Mouse (Mus musculus): ENCODE measurements at regions not wholly inside any gene's neighbourhood (a gene's known extent, or its start where the extent isn't known, plus 50 kb on each side); places are given as distances from the start of the nearest gene placed in this dataset.

DNA sequence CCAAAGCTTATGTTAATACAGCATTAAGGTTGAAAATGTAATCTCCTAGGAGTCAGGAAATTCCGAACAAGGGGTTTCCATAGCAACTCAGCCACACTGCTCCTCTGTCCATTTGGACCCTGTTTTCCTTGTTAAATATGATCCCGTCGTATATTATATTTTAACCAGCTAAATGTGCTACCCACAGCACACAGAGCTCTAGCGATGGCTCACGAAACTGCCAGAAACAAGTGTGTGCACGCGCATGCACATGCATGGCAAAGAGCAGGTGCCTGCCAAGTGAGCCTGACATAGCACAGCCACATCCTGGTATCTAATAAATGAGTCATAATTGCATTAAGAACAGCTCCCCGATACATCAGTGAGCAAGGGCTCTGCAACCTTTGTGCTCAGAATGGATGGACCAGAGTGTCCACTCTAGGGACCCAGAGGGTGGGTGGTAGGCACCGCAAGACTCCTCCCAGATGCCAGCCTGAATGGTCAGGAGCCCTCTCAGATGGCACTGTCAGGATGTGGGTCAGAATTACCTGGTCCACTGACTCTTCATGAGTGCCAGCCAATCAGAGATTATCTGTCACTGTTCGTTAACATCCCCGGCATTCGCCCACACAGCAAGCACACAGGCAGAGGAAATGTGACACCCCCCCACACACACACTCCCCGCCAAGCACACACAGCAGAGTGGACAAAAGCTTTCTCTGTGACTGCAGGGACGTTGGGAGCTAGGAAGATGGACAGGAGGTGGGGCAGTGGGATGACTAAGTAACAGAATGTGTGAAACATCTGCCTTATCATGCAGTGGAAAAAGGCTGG is 272.8 kb upstream of the Zmiz1 start:
- H3K4me2 ChIP-seq = peak overlapping the region; percentile 18
- H3K4me3 ChIP-seq (replicated peaks) = no peak overlapping the region
- no peaks in the 10 kb centered on the region for H3K36me3 ChIP-seq
- no peaks in the 10 kb centered on the region for H3K27me3 ChIP-seq
- 35% methylated on average over 14 of the region's 14 CpGs for WGBS
- peaks cover 33% of the 10 kb centered on the region for H3K4me1 ChIP-seq
- ATAC-seq (replicated peaks; ENCODE audit: low FRiP score) = peak; percentile 77
- H3K9me3 ChIP-seq (replicated peaks) = no peaks in the 10 kb centered on the region
- peak overlapping the region; percentile 82 for H3K27ac ChIP-seq
- no peak overlapping the region for H3K9ac ChIP-seq

DNA sequence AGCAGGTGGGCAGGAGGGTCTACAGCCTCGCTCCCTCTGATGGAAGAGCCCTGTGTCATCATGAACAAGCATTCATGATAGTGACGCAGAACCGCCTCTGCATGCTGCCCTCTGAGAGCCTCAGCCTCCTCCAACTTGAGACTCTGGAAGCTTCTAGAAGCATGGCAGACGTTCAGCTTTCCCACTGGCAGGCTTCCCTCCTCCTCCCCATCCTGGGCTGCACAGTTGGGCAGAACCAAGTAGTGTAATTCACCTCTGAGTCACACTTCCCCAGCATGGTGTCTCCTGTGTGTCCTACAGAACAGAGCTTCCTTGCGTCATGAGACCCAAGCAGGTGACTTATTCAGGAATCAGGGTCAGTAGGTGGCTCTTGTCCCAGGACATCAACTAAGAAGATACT is 271.3 kb upstream of the Zmiz1 start:
- no peak overlapping the region for H3K27ac ChIP-seq
- H3K36me3 ChIP-seq = no peaks in the 10 kb centered on the region
- H3K4me2 ChIP-seq = no peak overlapping the region
- H3K4me3 ChIP-seq (replicated peaks) = no peak overlapping the region
- H3K4me1 ChIP-seq = peaks cover 28% of the 10 kb centered on the region
- no peak overlapping the region for H3K9ac ChIP-seq
- no peak for ATAC-seq (replicated peaks; ENCODE audit: low FRiP score)
- H3K27me3 ChIP-seq = no peaks in the 10 kb centered on the region
- no peaks in the 10 kb centered on the region for H3K9me3 ChIP-seq (replicated peaks)
- 90% methylated on average over 5 of the region's 5 CpGs for WGBS

DNA sequence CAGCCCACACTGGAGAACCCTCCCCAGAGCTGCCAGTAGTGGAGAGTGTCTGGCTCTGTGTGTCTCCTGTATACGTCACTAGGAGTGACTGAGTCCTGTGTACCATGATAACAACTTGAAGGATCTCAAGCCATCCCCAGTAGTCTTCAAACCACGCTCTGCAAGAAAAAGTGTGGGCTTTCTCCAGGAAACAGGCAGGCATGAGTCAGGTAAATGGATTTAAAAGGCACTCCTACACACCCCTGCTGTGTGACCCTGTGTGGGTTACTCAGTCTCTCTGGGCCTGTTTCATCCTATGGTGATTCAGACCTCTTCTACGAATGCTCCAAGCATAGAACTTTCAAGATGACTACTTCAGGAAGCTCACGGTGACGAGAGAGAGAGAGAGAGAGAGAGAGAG is 269.7 kb upstream of the Zmiz1 start:
- Histone ChIP-seq H3K27me3 (no peaks in the 10 kb centered on the region), H3K27ac (no peak overlapping the region), H3K4me3 (replicated peaks) (no peak overlapping the region), H3K4me2 (no peak overlapping the region), H3K36me3 (no peaks in the 10 kb centered on the region), H3K4me1 (peaks cover 31% of the 10 kb centered on the region), H3K9me3 (replicated peaks) (no peaks in the 10 kb centered on the region), H3K9ac (no peak overlapping the region)
- no peak for ATAC-seq (replicated peaks; ENCODE audit: low FRiP score)
- WGBS = 88% methylated on average over 5 of the region's 5 CpGs

DNA sequence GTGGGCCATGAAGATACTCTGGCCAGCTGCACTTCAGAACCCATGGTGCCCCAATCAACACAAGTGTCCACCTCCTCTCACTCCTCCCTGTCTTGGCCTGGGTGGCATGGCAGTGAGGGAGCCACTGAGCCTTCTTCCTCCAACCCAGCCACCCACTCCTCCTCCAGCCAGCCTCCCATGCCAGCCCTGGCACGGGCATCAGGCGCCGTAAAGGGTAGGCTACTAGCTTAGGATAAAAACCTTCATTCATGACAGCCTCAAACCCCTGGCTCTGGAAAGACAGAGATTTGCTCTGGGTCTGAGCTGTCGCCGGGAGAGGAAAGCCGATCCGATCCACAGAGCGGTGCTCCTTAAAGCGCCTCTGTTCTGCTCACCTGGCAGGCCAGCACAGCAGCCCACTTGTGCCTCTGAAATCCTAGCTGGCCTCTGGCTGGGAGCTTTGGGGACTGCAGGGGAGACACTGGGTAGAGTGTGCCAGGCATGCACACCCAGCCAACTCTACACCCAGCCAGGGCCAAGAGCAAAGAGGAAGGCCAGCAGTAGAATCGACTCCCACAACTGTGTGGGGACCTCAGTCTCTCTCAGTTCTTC is 268.2 kb upstream of the Zmiz1 start:
- 77% methylated on average over 10 of the region's 10 CpGs for WGBS
- Histone ChIP-seq H3K4me1 (peaks cover 29% of the 10 kb centered on the region), H3K9me3 (replicated peaks) (no peaks in the 10 kb centered on the region), H3K27me3 (no peaks in the 10 kb centered on the region), H3K27ac (peak overlapping the region; percentile 22; the same call in 1 of the 2 replicates), H3K4me3 (replicated peaks) (no peak overlapping the region), H3K36me3 (no peaks in the 10 kb centered on the region), H3K9ac (no peak overlapping the region), H3K4me2 (no peak overlapping the region)
- ATAC-seq (replicated peaks; ENCODE audit: low FRiP score) = no peak

DNA sequence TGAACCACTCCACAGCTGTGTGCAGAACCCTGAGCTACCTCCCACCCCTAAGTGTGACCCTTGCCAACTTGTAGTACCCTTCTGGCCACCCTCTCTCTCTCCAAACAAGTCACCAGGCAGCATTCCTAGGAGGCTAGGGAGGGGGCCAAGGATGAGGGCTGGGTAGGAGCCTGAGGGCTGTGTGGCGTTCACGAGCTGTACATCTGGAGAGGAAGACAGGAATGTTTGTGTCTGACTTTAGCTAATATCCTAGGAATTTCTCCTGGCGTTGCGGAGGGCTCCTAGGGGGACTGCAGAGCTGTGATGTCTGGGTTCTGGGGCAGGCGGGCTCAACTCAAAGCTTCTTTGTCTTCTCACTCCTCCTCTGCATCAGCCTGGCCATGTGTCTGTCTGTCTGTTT is 262.2 kb upstream of the Zmiz1 start:
- no peak for ATAC-seq (replicated peaks; ENCODE audit: low FRiP score)
- Histone ChIP-seq H3K27me3 (no peaks in the 10 kb centered on the region), H3K4me1 (peaks cover 37% of the 10 kb centered on the region), H3K9me3 (replicated peaks) (no peaks in the 10 kb centered on the region), H3K4me2 (no peak overlapping the region), H3K4me3 (replicated peaks) (no peak overlapping the region), H3K9ac (no peak overlapping the region), H3K27ac (no peak overlapping the region), H3K36me3 (no peaks in the 10 kb centered on the region)
- 38% methylated on average over 5 of the region's 5 CpGs for WGBS

DNA sequence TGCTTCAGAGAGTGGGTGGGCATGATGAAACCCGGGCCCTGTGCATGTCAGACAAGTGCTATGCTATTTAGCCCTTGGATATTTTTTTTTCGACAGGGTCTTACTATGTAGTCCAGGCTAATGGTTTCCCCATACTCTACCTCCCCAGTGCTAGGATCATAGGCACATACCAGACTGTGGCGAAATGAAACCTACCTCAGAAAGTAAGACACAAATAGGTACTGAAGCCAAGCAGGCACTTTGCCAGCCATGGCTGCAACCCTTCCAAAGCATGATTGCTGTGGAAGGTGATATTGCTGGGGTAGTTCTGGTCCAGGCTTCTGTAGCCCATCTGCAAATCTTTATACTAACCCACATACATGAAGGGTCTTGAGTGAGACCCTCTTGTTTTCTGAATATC is 259.1 kb upstream of the Zmiz1 start:
- Histone ChIP-seq H3K4me2 (no peak overlapping the region), H3K27ac (peak overlapping the region; percentile 78), H3K36me3 (no peaks in the 10 kb centered on the region), H3K27me3 (no peaks in the 10 kb centered on the region), H3K9ac (no peak overlapping the region), H3K4me1 (peaks cover 54% of the 10 kb centered on the region), H3K4me3 (replicated peaks) (no peak overlapping the region), H3K9me3 (replicated peaks) (no peaks in the 10 kb centered on the region)
- no peak for ATAC-seq (replicated peaks; ENCODE audit: low FRiP score)
- WGBS = 84% methylated on average over 3 of the region's 3 CpGs

DNA sequence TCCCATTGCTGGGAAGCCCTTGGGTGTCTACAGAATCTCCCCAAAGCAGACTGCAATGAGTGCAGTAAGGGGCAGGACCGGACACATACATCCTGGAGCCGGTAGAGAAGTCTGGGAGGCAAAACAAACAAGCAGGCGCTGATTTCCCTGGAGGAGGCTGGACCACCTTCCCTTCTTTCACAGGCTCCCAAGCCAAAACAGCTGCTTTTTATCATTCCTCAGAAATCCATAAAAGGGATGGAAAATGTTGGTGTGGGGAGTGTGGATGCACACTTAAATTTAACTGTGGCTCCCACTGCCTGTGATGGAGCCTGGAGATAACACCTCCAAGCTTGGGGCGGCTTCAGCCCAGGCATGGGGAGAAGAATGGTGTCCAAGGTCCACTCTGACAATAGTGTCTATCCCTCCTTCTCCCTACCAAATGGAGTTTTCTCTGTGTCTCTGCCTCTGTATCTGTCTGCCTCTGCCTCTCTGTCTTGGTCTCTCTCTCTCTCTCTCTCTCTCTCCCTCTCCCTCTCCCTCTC is 258.3 kb upstream of the Zmiz1 start:
- Histone ChIP-seq H3K9ac (no peak overlapping the region), H3K4me1 (peaks cover 48% of the 10 kb centered on the region), H3K36me3 (no peaks in the 10 kb centered on the region), H3K9me3 (replicated peaks) (no peaks in the 10 kb centered on the region), H3K27ac (peak overlapping the region; percentile 78), H3K4me3 (replicated peaks) (no peak overlapping the region), H3K27me3 (no peaks in the 10 kb centered on the region), H3K4me2 (no peak overlapping the region)
- 47% methylated on average over 4 of the region's 4 CpGs for WGBS
- no peak for ATAC-seq (replicated peaks; ENCODE audit: low FRiP score)

DNA sequence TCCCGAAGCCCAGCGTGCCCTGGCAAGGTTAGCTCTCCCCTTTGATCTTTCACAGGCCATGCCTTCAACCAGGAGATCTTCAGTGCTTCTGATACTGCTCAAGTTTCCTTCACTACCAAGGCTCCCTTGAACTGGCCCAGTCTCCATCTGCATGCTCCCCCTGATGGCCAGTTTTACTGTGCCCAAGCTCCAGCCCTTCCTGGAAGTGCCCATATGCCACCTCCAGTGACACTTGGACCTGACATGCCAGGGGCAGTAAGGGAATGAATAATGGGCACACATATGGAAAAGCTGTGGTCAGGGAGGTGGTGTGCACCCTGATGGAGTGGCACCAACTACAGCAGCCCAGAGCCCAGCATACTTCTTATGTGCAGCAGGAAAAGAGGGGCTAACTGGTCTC is 256.7 kb upstream of the Zmiz1 start:
- Histone ChIP-seq H3K27ac (0 out of 2 replicates have a peak overlapping the region, but pooled peaks have one; percentile 54), H3K9ac (no peak overlapping the region), H3K9me3 (replicated peaks) (no peaks in the 10 kb centered on the region), H3K4me3 (replicated peaks) (no peak overlapping the region), H3K4me1 (peaks cover 59% of the 10 kb centered on the region), H3K36me3 (no peaks in the 10 kb centered on the region), H3K27me3 (no peaks in the 10 kb centered on the region), H3K4me2 (no peak overlapping the region)
- ATAC-seq (replicated peaks; ENCODE audit: low FRiP score) = no peak
- 44% methylated on average over 2 of the region's 2 CpGs for WGBS

DNA sequence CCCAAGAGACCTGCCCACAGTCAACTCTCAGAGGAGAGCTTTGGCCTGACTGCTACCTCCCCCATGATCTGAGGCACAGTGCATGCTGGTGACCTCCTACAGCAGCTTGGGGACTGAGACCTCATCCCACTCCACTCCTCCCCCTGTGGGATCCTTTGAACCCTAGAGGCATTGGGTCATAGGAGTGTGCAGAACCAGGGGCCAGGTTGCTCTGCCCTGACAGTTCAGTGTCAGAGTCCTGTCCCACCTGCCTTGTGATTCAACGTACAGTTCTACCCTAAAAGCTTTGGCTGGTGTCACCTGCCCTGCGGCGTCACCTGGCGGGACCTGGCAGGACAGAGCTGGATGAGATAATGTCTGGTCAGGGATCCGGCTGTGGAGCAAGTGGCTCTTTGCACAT is 254.9 kb upstream of the Zmiz1 start:
- Histone ChIP-seq H3K27me3 (no peaks in the 10 kb centered on the region), H3K36me3 (no peaks in the 10 kb centered on the region), H3K4me2 (no peak overlapping the region), H3K4me3 (replicated peaks) (no peak overlapping the region), H3K27ac (peak overlapping the region; percentile 76), H3K9ac (no peak overlapping the region), H3K4me1 (peaks cover 76% of the 10 kb centered on the region), H3K9me3 (replicated peaks) (no peaks in the 10 kb centered on the region)
- ATAC-seq (replicated peaks; ENCODE audit: low FRiP score) = peak; percentile 53
- 81% methylated on average over 5 of the region's 5 CpGs for WGBS

DNA sequence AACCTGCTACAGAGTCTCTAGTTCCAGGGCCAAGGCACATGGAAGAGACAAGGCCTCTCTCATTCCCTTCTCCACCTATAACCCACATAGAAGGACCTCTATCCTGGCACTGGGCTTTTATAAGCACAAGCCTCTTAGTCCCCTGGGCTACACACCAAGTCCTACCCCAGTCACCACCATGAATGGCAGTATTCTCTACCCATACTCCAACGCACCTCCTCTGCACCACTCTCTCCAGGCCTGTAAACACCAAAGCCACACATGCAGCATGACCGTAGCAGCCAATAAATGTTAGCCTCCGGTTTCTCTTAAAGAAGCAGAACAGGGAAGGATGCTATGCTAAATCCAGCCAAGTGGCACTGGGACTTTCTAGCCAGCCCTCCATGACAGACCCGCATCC is 252.1 kb upstream of the Zmiz1 start:
- H3K27me3 ChIP-seq = no peaks in the 10 kb centered on the region
- H3K9me3 ChIP-seq (replicated peaks) = no peaks in the 10 kb centered on the region
- no peak for ATAC-seq (replicated peaks; ENCODE audit: low FRiP score)
- peak overlapping the region; percentile 82 for H3K27ac ChIP-seq
- WGBS = 60% methylated on average over 4 of the region's 4 CpGs
- no peak overlapping the region for H3K4me2 ChIP-seq
- H3K9ac ChIP-seq = no peak overlapping the region
- peaks cover 58% of the 10 kb centered on the region for H3K4me1 ChIP-seq
- H3K4me3 ChIP-seq (replicated peaks) = no peak overlapping the region
- H3K36me3 ChIP-seq = no peaks in the 10 kb centered on the region

DNA sequence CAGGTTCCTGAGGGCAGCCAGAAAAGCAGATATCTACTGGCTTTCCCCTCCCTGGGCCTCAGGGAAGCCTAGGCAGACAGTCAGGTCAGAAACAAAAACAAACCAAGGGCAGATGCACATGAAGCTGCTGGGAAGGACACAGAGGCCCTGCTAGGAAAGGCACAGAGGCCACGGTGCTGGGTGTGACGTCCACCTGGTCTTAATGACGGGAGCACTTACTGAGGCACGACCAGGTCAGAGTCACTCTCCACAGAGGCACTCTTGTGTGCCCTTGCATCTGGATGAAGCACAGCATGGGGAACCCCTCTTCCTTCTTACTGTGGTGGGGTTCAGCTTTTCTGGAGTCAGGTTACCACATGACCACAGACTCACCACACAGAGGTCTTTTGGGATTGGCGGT is 251.6 kb upstream of the Zmiz1 start:
- Histone ChIP-seq H3K4me2 (no peak overlapping the region), H3K36me3 (no peaks in the 10 kb centered on the region), H3K4me3 (replicated peaks) (no peak overlapping the region), H3K27ac (peak overlapping the region; percentile 82), H3K27me3 (no peaks in the 10 kb centered on the region), H3K9me3 (replicated peaks) (no peaks in the 10 kb centered on the region), H3K4me1 (peaks cover 52% of the 10 kb centered on the region), H3K9ac (no peak overlapping the region)
- ATAC-seq (replicated peaks; ENCODE audit: low FRiP score) = peak; percentile 31; the same call in 1 of the 2 replicates
- WGBS = 37% methylated on average over 5 of the region's 5 CpGs

DNA sequence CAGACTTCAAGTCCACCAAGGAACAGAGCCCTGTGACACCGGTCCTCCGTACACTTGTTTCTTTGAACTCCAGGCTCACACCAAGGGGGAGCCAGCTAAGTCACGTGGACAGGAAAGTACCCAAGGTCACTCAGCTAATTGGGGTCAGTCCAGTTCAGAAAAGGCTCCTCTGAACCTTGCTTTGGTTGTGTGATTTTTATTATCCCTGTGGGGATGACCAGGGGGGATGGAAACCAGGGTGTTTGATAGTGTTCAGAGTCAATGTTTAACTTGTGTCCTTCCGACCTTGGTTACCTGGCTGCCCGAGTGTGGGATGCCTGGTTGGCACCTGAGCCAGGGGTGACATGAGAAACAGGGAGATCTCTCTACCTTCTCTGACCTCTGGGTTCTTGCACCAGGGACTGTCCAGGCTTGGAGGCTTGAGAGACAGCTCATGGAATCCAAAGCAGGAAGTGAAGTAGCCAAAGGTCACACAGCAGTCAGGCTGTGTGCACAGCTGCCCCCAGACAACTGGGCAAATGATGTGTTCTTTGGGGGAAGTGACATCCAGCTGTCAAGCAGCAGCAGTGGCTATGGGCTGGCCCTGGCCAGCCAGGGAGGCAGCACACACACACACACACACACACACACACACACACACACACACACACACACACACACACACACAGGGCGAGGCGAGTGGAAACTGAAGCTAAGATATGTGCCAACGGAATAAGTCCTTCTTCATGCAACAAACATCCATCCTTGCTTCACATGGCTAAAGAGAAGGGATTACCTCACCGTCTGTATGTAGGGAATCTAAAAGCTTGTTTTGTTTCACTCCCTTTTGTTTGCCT is 250.5 kb upstream of the Zmiz1 start:
- Histone ChIP-seq H3K9me3 (replicated peaks) (no peaks in the 10 kb centered on the region), H3K27me3 (no peaks in the 10 kb centered on the region), H3K27ac (peak overlapping the region; percentile 82), H3K4me2 (no peak overlapping the region), H3K4me1 (peaks cover 54% of the 10 kb centered on the region), H3K4me3 (replicated peaks) (no peak overlapping the region), H3K36me3 (no peaks in the 10 kb centered on the region), H3K9ac (no peak overlapping the region)
- 36% methylated on average over 9 of the region's 9 CpGs for WGBS
- ATAC-seq (replicated peaks; ENCODE audit: low FRiP score) = peak; percentile 77

Measured in kidney, embryonic 15.5 days (tissue).